Mouse (Mus musculus): ENCODE data around the gene Eefsec.
A peak's percentile ranks its signal among the peaks of the same experiment; 100 is the strongest.

DNA sequence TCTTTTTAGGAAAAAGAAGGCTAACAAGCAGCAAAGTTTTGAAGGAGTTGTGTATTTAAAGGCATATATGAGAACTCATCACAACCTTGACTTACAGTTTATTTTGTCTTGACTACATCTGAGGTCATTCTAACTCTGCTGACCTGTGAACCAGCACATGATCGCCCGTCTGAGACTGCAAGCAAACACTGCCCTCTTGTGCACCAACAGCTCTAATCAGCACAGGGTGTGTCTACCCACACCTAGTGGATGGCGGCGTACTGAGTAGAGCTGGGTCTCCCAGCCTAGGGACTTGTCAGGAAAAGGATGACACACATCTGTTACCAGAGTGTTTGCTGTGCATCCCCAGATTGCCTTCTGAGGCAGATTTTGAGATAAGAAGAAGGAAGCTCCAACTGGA is 15.1 kb downstream of the Eefsec start:
- TF ChIP-seq POLR2A (IDR thresholded peaks at IDR 0.05; ENCODE audit: borderline replicate concordance, extremely low read depth, insufficient read depth, insufficient read length, poor library complexity, severe bottlenecking), result no peak
- TF ChIP-seq CTCF (IDR thresholded peaks at IDR 0.05; ENCODE audit: borderline replicate concordance, extremely low read depth, insufficient read depth, insufficient read length), result peak; percentile 58; the same call in 1 of the 2 replicates
